ENCODE assay signal across 12 mouse cellular contexts in the genomic region with DNA sequence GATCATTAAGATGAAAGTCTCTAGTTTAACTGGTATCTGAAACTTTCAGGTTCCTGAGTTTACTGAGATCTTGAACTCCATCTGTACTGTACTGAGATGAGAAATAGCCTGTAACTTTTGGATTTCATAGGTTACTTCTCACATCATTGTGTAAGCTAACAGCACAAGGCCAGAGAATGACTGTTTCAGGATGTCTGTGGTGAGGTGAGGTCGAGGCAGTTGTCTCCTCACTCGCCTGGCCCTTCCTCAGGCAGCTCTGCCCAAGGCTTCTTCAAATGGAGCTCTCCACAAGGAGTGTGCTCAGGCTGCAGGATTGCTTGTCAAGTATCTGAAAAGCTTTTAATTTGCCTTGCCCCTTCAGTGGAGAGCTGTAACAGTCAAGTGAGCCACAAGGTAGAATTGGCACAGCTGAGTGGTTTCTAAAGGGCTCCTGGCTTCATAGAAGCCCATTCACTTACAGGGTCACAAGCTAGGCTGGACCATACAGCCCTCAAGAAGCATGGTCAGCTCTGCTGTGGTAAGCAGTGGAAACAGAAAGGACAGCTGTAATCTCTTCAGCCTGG.
"Had no signal": no experiment of that assay in that cellular context is flagged by ENCODE, and none has a peak within 500 bp of the region (broad histone marks: within the 10 kb centered on the region; RNA-seq: fewer than 3 reads in every experiment).

No protein-coding gene starts in this region.

- H3K4me1 ChIP-seq: intestine, embryonic 15.5 days; kidney, embryonic 15.5 days; limb, embryonic 10.5 days; liver, embryonic 15.5 days; midbrain, embryonic 12.5 days had no signal

- H3K4me3 ChIP-seq: intestine, embryonic 15.5 days; kidney, embryonic 15.5 days; limb, embryonic 10.5 days; liver, embryonic 15.5 days; midbrain, embryonic 12.5 days had no signal

- ATAC-seq: intestine, embryonic 15.5 days; midbrain, embryonic 16.5 days had no signal

- H3K27ac ChIP-seq: intestine, embryonic 15.5 days; kidney, embryonic 15.5 days; limb, embryonic 10.5 days; liver, embryonic 15.5 days; macrophage; midbrain, embryonic 12.5 days had no signal

- H3K9ac ChIP-seq: intestine, embryonic 15.5 days; kidney, embryonic 15.5 days; liver, embryonic 15.5 days; midbrain, embryonic 12.5 days had no signal

- H3K27me3 ChIP-seq: intestine, embryonic 15.5 days; kidney, embryonic 15.5 days; liver, embryonic 15.5 days; midbrain, embryonic 12.5 days had no signal

- H3K9me3 ChIP-seq: intestine, embryonic 15.5 days; kidney, embryonic 15.5 days; limb, embryonic 10.5 days; liver, embryonic 15.5 days; midbrain, embryonic 12.5 days had no signal

- DNase-seq: kidney, adult 2 months; kidney, postnatal 14 days; right cerebral cortex, postnatal 25 days; thymus, postnatal 36 days had no signal

- H3K4me2 ChIP-seq: intestine, embryonic 15.5 days; kidney, embryonic 15.5 days; liver, embryonic 11.5 days; liver, embryonic 15.5 days; midbrain, embryonic 12.5 days had no signal
